Mouse (Mus musculus) stomach, postnatal 0 days (tissue): Measurements from ENCODE around the gene Ccdc18.

Experiments used
- CTCF ChIP-seq: IDR thresholded peaks from 2 replicates; pipeline ENCODE4 v1.5.1; 2016; ENCODE audit warnings: antibody characterized with exemption, low read depth, mild to moderate bottlenecking, moderate library complexity
- EP300 ChIP-seq: optimal IDR thresholded peaks from 2 replicates; pipeline ENCODE3; 2016; ENCODE audit warnings: antibody characterized with exemption

GRCm38 (mm10) chr5:108104306-108104705 lies 28.4 kb upstream of the Ccdc18 start:
- TF ChIP-seq CTCF (no peak), EP300 (no peak)
